Mouse (Mus musculus): ENCODE results near the gene March11. TPM values are rescaled to one million over a fixed set of nuclear protein-coding genes. Genes with fewer than 3 reads are reported as not detected.

Gene March11
- polyA plus RNA-seq (2016; fragmentation: Nextera tagmentation; extraction: Ambion mirVana) = 1.8 and 1.9 TPM in 2 replicates

GRCm38 (mm10) chr15:26308629-26309230 lies at the start of gene March11:
TSS of gene March11 (plus strand) at chr15:26309048.
- H3K9ac ChIP-seq (replicated peaks) = peak within 1 kb of the TSS; percentile 67
- H3K4me1 ChIP-seq = 0 out of 2 replicates have a peak, but pooled peaks cover 4% of the 10 kb centered on the region
- ATAC-seq (ENCODE audit: low FRiP score, low read depth) = peak; percentile 94
- H3K27ac ChIP-seq (replicated peaks) = peak within 1 kb of the TSS; percentile 87
- peak within 1 kb of the TSS; percentile 93 for H3K4me2 ChIP-seq (replicated peaks)
- 1% methylated on average over 52 of the region's 56 CpGs for WGBS
- H3K36me3 ChIP-seq = no peaks in the 10 kb centered on the region
- peak within 1 kb of the TSS; percentile 70 for H3K4me3 ChIP-seq
- H3K27me3 ChIP-seq = peaks cover 13% of the 10 kb centered on the region; the same call in 1 of the 2 replicates
- no peaks in the 10 kb centered on the region for H3K9me3 ChIP-seq

GRCm38 (mm10) chr15:26262336-26262735 lies 46.5 kb upstream of the March11 start:
- Histone ChIP-seq H3K9me3 (no peaks in the 10 kb centered on the region), H3K27me3 (no peaks in the 10 kb centered on the region), H3K36me3 (no peaks in the 10 kb centered on the region), H3K4me2 (replicated peaks) (no peak overlapping the region), H3K27ac (replicated peaks) (no peak overlapping the region), H3K4me3 (no peak overlapping the region), H3K9ac (replicated peaks) (no peak overlapping the region), H3K4me1 (no peaks in the 10 kb centered on the region)
- 61% methylated on average over 1 of the region's 1 CpGs for WGBS
- no peak for ATAC-seq (ENCODE audit: low FRiP score, low read depth)

- no peaks in the 10 kb centered on the region for H3K36me3 ChIP-seq
- no peaks in the 10 kb centered on the region for H3K9me3 ChIP-seq
- no peak overlapping the region for H3K9ac ChIP-seq (replicated peaks)
- no peak for ATAC-seq (ENCODE audit: low FRiP score, low read depth)
- H3K27me3 ChIP-seq = no peaks in the 10 kb centered on the region
- WGBS = 87% methylated on average over 4 of the region's 4 CpGs
- no peak overlapping the region for H3K4me3 ChIP-seq
- no peak overlapping the region for H3K27ac ChIP-seq (replicated peaks)
- no peaks in the 10 kb centered on the region for H3K4me1 ChIP-seq
- H3K4me2 ChIP-seq (replicated peaks) = no peak overlapping the region
These were observed 39.3 kb upstream of the March11 start for GRCm38 (mm10) chr15:26269596-26269995.

DNA sequence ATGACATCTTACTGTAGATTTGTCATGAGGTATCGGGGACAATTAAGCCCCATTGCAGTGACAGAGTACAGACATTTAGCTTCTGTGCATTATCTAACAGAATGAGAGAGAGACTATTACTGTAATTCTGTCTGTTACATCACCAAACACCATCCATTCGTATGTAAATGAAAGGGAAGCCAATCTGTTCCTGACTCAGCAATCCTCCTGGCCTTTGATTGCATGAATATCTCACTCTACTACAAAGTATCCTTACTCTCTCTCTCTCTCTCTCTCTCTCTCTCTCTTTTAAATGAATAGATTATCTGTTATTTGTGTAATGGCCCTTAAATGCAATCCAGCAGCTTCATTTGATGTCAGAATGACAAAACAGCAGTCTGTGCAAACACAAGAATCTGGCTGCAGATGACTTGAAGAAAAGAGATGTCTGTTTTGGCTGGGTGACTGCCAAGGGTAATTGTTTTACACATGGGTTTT lies 32.8 kb upstream of the March11 start:
- Histone ChIP-seq H3K9me3 (no peaks in the 10 kb centered on the region), H3K4me1 (no peaks in the 10 kb centered on the region), H3K27ac (replicated peaks) (no peak overlapping the region), H3K4me3 (no peak overlapping the region), H3K9ac (replicated peaks) (no peak overlapping the region), H3K36me3 (no peaks in the 10 kb centered on the region), H3K4me2 (replicated peaks) (no peak overlapping the region), H3K27me3 (no peaks in the 10 kb centered on the region)
- WGBS = 79% methylated on average over 2 of the region's 2 CpGs
- no peak for ATAC-seq (ENCODE audit: low FRiP score, low read depth)

DNA sequence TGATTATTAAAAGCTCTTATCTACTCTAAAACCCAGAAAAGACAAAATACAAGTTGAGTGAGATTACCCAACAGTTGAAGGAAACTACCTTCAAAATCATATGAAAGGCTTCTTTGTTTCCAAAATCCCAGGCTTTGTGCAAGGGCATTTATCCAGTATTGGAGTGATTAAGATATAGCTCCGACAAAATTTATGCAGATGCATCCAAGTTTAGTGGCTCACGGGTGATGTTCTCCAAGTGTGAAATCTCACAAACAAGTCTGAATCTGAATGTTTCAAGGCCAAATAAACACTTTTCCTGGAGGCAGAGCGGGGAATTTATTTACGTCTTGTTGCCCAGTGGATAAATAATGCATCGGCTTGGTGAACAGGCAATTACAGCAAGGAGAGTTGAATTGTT lies 32.2 kb upstream of the March11 start:
- H3K4me2 ChIP-seq (replicated peaks) = no peak overlapping the region
- no peak overlapping the region for H3K4me3 ChIP-seq
- no peaks in the 10 kb centered on the region for H3K36me3 ChIP-seq
- no peaks in the 10 kb centered on the region for H3K9me3 ChIP-seq
- 86% methylated on average over 5 of the region's 5 CpGs for WGBS
- H3K9ac ChIP-seq (replicated peaks) = no peak overlapping the region
- no peaks in the 10 kb centered on the region for H3K4me1 ChIP-seq
- no peaks in the 10 kb centered on the region for H3K27me3 ChIP-seq
- no peak overlapping the region for H3K27ac ChIP-seq (replicated peaks)
- no peak for ATAC-seq (ENCODE audit: low FRiP score, low read depth)

DNA sequence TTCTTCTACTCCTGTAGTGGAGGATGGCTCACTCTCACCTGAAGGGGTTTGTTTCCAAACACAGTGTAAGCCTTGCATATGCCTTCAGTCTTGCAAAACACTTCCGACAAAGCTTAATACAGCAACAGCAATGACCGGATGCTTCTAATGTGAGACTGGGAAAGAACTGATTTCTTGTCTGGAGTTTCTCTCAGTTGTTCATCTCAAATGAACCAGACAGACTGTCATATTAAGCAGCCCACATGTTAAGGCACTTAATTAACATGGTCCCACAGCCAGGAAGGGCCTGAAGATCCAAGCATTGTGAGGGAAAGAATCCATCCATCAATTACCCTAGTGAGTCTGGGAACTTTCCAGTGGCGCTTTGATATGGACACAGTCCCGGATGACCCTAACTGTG lies 17.0 kb upstream of the March11 start:
- H3K4me1 ChIP-seq = no peaks in the 10 kb centered on the region
- no peak overlapping the region for H3K27ac ChIP-seq (replicated peaks)
- WGBS = 87% methylated on average over 4 of the region's 4 CpGs
- no peaks in the 10 kb centered on the region for H3K9me3 ChIP-seq
- no peak overlapping the region for H3K9ac ChIP-seq (replicated peaks)
- H3K36me3 ChIP-seq = no peaks in the 10 kb centered on the region
- H3K4me2 ChIP-seq (replicated peaks) = no peak overlapping the region
- H3K4me3 ChIP-seq = no peak overlapping the region
- ATAC-seq (ENCODE audit: low FRiP score, low read depth) = no peak
- no peaks in the 10 kb centered on the region for H3K27me3 ChIP-seq

- no peak overlapping the region for H3K4me2 ChIP-seq (replicated peaks)
- H3K27me3 ChIP-seq = no peaks in the 10 kb centered on the region
- ATAC-seq (ENCODE audit: low FRiP score, low read depth) = no peak
- H3K27ac ChIP-seq (replicated peaks) = no peak overlapping the region
- H3K4me1 ChIP-seq = no peaks in the 10 kb centered on the region
- H3K9ac ChIP-seq (replicated peaks) = no peak overlapping the region
- no peaks in the 10 kb centered on the region for H3K36me3 ChIP-seq
- 72% methylated on average over 2 of the region's 2 CpGs for WGBS
- H3K4me3 ChIP-seq = no peak overlapping the region
- no peaks in the 10 kb centered on the region for H3K9me3 ChIP-seq
These were observed 16.0 kb upstream of the March11 start for GRCm38 (mm10) chr15:26292811-26293210.

DNA sequence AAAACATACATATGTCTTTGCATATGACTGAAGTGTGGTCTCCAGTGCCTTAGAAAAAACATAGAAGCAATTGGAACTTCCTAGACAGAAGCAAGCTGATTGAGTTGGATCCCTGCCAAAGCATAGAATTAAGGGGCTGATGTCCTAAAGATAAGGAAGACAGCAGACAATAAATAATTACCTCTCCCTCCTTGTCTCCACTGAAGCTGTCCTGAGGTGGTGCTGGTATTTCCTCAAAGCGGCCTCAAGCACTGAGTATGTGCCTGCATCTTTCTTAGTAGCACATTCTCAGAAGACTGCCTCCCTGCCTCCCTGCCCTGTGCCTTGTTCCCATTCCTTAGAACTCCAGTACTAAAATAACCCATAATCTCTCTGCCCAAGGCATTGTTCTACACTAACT lies 15.6 kb upstream of the March11 start:
- no peaks in the 10 kb centered on the region for H3K9me3 ChIP-seq
- ATAC-seq (ENCODE audit: low FRiP score, low read depth) = no peak
- H3K9ac ChIP-seq (replicated peaks) = no peak overlapping the region
- H3K27ac ChIP-seq (replicated peaks) = no peak overlapping the region
- 65% methylated on average over 1 of the region's 1 CpGs for WGBS
- H3K4me3 ChIP-seq = no peak overlapping the region
- H3K27me3 ChIP-seq = no peaks in the 10 kb centered on the region
- no peaks in the 10 kb centered on the region for H3K4me1 ChIP-seq
- no peak overlapping the region for H3K4me2 ChIP-seq (replicated peaks)
- no peaks in the 10 kb centered on the region for H3K36me3 ChIP-seq

GRCm38 (mm10) chr15:26298668-26299067 lies 10.2 kb upstream of the March11 start:
- H3K27ac ChIP-seq (replicated peaks) = no peak overlapping the region
- no peak for ATAC-seq (ENCODE audit: low FRiP score, low read depth)
- no peaks in the 10 kb centered on the region for H3K9me3 ChIP-seq
- no peaks in the 10 kb centered on the region for H3K27me3 ChIP-seq
- no peak overlapping the region for H3K4me3 ChIP-seq
- H3K4me2 ChIP-seq (replicated peaks) = no peak overlapping the region
- H3K9ac ChIP-seq (replicated peaks) = no peak overlapping the region
- no peaks in the 10 kb centered on the region for H3K36me3 ChIP-seq
- no peaks in the 10 kb centered on the region for H3K4me1 ChIP-seq
- WGBS = 94% methylated on average over 6 of the region's 6 CpGs

GRCm38 (mm10) chr15:26309291-26309931 lies 563 bp downstream of the March11 start:
- WGBS = under 1% methylated on average over 61 of the region's 62 CpGs

GRCm38 (mm10) chr15:26319866-26320265 lies 11.0 kb downstream of the March11 start:
- Histone ChIP-seq H3K9ac (replicated peaks) (no peak overlapping the region), H3K9me3 (no peaks in the 10 kb centered on the region), H3K36me3 (no peaks in the 10 kb centered on the region), H3K4me1 (no peaks in the 10 kb centered on the region), H3K4me2 (replicated peaks) (no peak overlapping the region), H3K27ac (replicated peaks) (no peak overlapping the region), H3K4me3 (no peak overlapping the region), H3K27me3 (no peaks in the 10 kb centered on the region)
- no peak for ATAC-seq (ENCODE audit: low FRiP score, low read depth)
- 82% methylated on average over 2 of the region's 2 CpGs for WGBS

More at GRCm38 (mm10) chr15:26309291-26309931, 563 bp downstream of the March11 start:
- Histone ChIP-seq H3K4me2 (replicated peaks) (peak overlapping the region; percentile 93), H3K4me3 (peak overlapping the region; percentile 70), H3K9ac (replicated peaks) (peak overlapping the region; percentile 67), H3K27ac (replicated peaks) (peak overlapping the region; percentile 87), H3K4me1 (0 out of 2 replicates have a peak, but pooled peaks cover 4% of the 10 kb centered on the region), H3K9me3 (no peaks in the 10 kb centered on the region), H3K36me3 (no peaks in the 10 kb centered on the region), H3K27me3 (peaks cover 13% of the 10 kb centered on the region; the same call in 1 of the 2 replicates)
- ATAC-seq (ENCODE audit: low FRiP score, low read depth) = peak; percentile 71

GRCm38 (mm10) chr15:26320402-26320801 lies 11.6 kb downstream of the March11 start:
- no peaks in the 10 kb centered on the region for H3K4me1 ChIP-seq
- no peaks in the 10 kb centered on the region for H3K9me3 ChIP-seq
- H3K36me3 ChIP-seq = no peaks in the 10 kb centered on the region
- WGBS = 90% methylated on average over 3 of the region's 3 CpGs
- no peak overlapping the region for H3K4me2 ChIP-seq (replicated peaks)
- H3K4me3 ChIP-seq = no peak overlapping the region
- H3K9ac ChIP-seq (replicated peaks) = no peak overlapping the region
- ATAC-seq (ENCODE audit: low FRiP score, low read depth) = no peak
- no peaks in the 10 kb centered on the region for H3K27me3 ChIP-seq
- H3K27ac ChIP-seq (replicated peaks) = no peak overlapping the region

Data from midbrain, embryonic 12.5 days (tissue).